24 mouse cellular contexts compared by ENCODE assay signal in the genomic region with DNA sequence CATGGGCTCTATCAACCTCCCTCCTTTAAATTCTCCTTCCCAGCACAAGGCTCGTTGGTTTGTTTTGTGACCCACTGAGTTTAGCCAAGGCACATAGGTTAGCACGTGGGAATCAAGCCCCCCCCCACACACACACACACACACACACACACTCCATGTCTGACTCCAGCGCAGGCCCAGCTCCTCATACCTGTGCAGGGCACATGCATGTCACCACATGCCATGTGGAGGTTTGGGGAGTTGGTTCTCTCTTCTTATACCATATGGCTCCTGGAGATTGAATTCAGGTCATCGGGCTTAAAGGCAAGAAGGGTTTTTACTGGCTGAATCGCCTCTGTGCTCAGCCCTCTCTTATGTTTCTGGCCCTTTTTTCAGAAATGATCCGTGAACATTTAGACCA.
"Had no signal": no experiment of that assay in that cellular context is flagged by ENCODE, and none has a peak within 500 bp of the region (broad histone marks: within the 10 kb centered on the region; RNA-seq: fewer than 3 reads in every experiment).

No protein-coding gene starts in this region.

- H3K36me3 ChIP-seq: hindbrain, embryonic 15.5 days had no signal

- H3K4me3 ChIP-seq: gastrocnemius, adult 2 months; heart, embryonic 10.5 days; heart, embryonic 12.5 days; heart, embryonic 15.5 days; hindbrain, embryonic 13.5 days; hindbrain, embryonic 15.5 days; kidney, embryonic 15.5 days; limb, embryonic 13.5 days; limb, embryonic 15.5 days; liver, embryonic 12.5 days had no signal

- DNase-seq: gastrocnemius, adult 2 months; gastrocnemius, postnatal 14 days; gastrocnemius, postnatal 36 days; heart, adult 18-20 months; heart, postnatal 14 days; kidney, adult 11 months; kidney, adult 9 months; kidney, postnatal 14 days; kidney, postnatal 36 days; layer of hippocampus, adult 9-11 months; layer of hippocampus, postnatal 36 days; left cerebral cortex, postnatal 4 days had no signal

- H3K27ac ChIP-seq: hindbrain, embryonic 13.5 days; hindbrain, embryonic 15.5 days; hindbrain, postnatal 0 days; kidney, postnatal 0 days; limb, embryonic 13.5 days; limb, embryonic 15.5 days; liver, embryonic 14.5 days had no signal

- H3K27me3 ChIP-seq: heart, embryonic 12.5 days; heart, embryonic 15.5 days; hindbrain, embryonic 13.5 days; hindbrain, embryonic 15.5 days; kidney, embryonic 15.5 days; limb, embryonic 13.5 days; limb, embryonic 15.5 days; liver, embryonic 12.5 days had no signal
